Mouse (Mus musculus) ES-Bruce4 (cell line): ENCODE results near the gene Sarm1. TPM values are rescaled to one million over a fixed set of nuclear protein-coding genes. Genes with fewer than 3 reads are reported as not detected.

Experiments used
- H3K27ac ChIP-seq: 2 replicates; pipeline ENCODE4 v1.5.1; 2012; ENCODE audit warnings: low read length, inconsistent platforms; ENCODE audit not compliant: insufficient read depth
- H3K27me3 ChIP-seq: 2 replicates; pipeline ENCODE4 v1.6.1; 2012; ENCODE audit warnings: mild to moderate bottlenecking, low read length, inconsistent platforms; ENCODE audit not compliant: control insufficient read depth, poor library complexity, insufficient read depth, severe bottlenecking
- H3K36me3 ChIP-seq: 2 replicates; pipeline ENCODE4 v1.6.1; 2012; ENCODE audit warnings: inconsistent platforms, mild to moderate bottlenecking, low read length, moderate library complexity; ENCODE audit not compliant: control insufficient read depth, poor library complexity, insufficient read depth, severe bottlenecking
- H3K4me1 ChIP-seq: one replicate; pipeline ENCODE4 v1.8.1; 2011; ENCODE audit warnings: low read length; ENCODE audit not compliant: control insufficient read depth, insufficient read depth
- H3K4me3 ChIP-seq: 2 replicates; pipeline ENCODE4 v1.5.1; 2011; ENCODE audit warnings: low read depth, mild to moderate bottlenecking, low read length
- H3K9ac ChIP-seq: 2 replicates; pipeline ENCODE4 v1.6.1; 2012; ENCODE audit warnings: low read depth, mild to moderate bottlenecking, inconsistent platforms; ENCODE audit not compliant: poor library complexity, severe bottlenecking
- H3K9me3 ChIP-seq: replicated peaks from 2 replicates; pipeline ENCODE4 v1.6.1; 2012; ENCODE audit warnings: mild to moderate bottlenecking, low read length, inconsistent platforms; ENCODE audit not compliant: control insufficient read depth, poor library complexity, insufficient read depth, severe bottlenecking
- CTCF ChIP-seq: IDR thresholded peaks from one replicate; pipeline ENCODE4 v1.8.1; 2011; ENCODE audit warnings: low read depth, low read length
- EP300 ChIP-seq: IDR thresholded peaks from 2 replicates; pipeline ENCODE4 v1.6.1; 2011; ENCODE audit warnings: low read depth, low read length; ENCODE audit not compliant: insufficient read depth
- POLR2A ChIP-seq: IDR thresholded peaks from one replicate; pipeline ENCODE4 v1.8.1; 2011; ENCODE audit warnings: low read length; ENCODE audit not compliant: insufficient read depth
- polyA plus RNA-seq: library from polyadenylated mRNA; stranded (reverse); fragments of >200 nt; gene quantifications from 2 replicates; pipeline ENCODE4 v1.2.4, GENCODE M21; 2011; ENCODE audit warnings: low read depth; ENCODE audit not compliant: missing spikeins, insufficient read depth, insufficient read length

The Sarm1 gene
- polyA plus RNA-seq, 1 experiment, result 2.0 TPM

GRCm38 (mm10) chr11:78515549-78516325, 18.2 kb upstream of the Sarm1 start:
- H3K9me3 ChIP-seq, result no peaks in the 10 kb centered on the region
- no peaks in the 10 kb centered on the region for H3K4me1 ChIP-seq
- TF ChIP-seq POLR2A, result no peak
- TF ChIP-seq CTCF, result peak; percentile 59
- no peak overlapping the region for H3K27ac ChIP-seq
- H3K36me3 ChIP-seq, result peaks cover 49% of the 10 kb centered on the region
- no peaks in the 10 kb centered on the region for H3K27me3 ChIP-seq
- no peak overlapping the region for H3K4me3 ChIP-seq
- no peak overlapping the region for H3K9ac ChIP-seq

DNA sequence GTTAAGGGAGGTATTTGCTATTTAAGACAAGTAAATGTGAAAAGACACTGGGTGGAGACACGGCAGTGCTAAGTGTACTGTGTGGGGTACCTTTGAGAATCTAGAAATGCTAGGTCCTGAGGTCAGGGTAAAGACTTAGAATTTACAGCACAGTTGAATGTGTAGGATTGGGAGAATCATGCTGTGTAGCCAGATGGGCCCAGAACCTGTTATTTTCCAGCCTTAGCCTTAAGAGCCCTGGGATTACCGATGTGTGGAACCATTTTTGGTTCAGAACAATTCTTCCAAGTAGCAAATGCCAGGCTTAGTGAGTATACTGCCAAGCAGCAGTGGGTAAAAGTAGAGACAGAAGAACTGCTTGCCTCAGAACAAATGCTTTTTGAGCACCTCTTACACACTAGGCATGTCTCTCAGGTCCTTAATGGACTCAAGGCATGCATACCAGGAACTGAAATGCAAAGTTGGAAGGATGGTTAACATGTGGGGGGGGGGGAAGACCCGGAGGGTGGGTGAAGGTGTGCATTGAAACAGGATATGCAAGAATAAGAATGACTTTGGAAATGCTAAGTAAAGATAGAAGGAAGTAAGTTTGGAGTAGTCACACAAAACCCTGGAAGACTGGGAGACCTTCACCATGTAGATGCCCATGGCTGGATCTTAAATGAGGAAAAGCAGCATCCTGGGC, 15.7 kb upstream of the Sarm1 start:
- peak overlapping the region; percentile 82 for H3K4me3 ChIP-seq
- no peaks in the 10 kb centered on the region for H3K4me1 ChIP-seq
- H3K27me3 ChIP-seq, result no peaks in the 10 kb centered on the region
- peak overlapping the region; percentile 91 for H3K27ac ChIP-seq
- H3K9me3 ChIP-seq, result no peaks in the 10 kb centered on the region
- peak overlapping the region; percentile 98 for H3K9ac ChIP-seq
- peaks cover 45% of the 10 kb centered on the region for H3K36me3 ChIP-seq
- TF ChIP-seq CTCF (no peak), POLR2A (no peak)

GRCm38 (mm10) chr11:78512025-78512957, 14.7 kb upstream of the Sarm1 start, which contains the start of the genes Tmem199 and Poldip2:
Tmem199 (minus strand) TSS chr11:78512172.
Poldip2 (plus strand) TSS chr11:78512193.
- Histone ChIP-seq H3K9ac (peak within 1 kb of the TSS; percentile 98), H3K4me1 (no peaks in the 10 kb centered on the region), H3K27ac (peak within 1 kb of the TSS; percentile 91), H3K36me3 (peaks cover 50% of the 10 kb centered on the region), H3K27me3 (no peaks in the 10 kb centered on the region), H3K4me3 (peak within 1 kb of the TSS; percentile 97), H3K9me3 (no peaks in the 10 kb centered on the region)
- TF ChIP-seq EP300, result no peak
- peak; percentile 51 for TF ChIP-seq POLR2A

- H3K36me3 ChIP-seq, result peaks cover 48% of the 10 kb centered on the region
- no peaks in the 10 kb centered on the region for H3K27me3 ChIP-seq
- TF ChIP-seq CTCF, result peak; percentile 39
- no peak for TF ChIP-seq POLR2A
- TF ChIP-seq EP300, result no peak
Measured at GRCm38 (mm10) chr11:78509148-78509547, 11.6 kb upstream of the Sarm1 start.

DNA sequence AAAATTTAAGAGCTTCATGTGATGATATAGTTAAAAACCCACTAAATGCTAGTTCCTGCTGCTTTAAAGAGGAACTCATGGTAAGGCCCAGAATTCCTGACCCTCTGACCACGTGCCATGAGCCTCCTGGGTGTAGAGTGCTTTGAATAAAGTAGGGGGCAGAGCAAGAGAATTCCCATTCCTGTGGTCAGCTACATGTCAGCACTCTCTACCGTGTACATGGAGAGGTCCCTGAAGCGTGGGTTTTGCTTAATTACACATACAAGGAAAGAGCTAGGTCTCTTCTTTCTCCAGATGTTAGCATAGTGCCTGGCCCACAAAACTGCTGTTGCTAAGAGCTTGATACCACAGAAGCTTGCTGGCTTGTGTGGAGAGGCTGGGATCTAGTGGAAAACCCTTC, 7.9 kb upstream of the Sarm1 start:
- Histone ChIP-seq H3K36me3 (peaks cover 46% of the 10 kb centered on the region), H3K27ac (no peak overlapping the region)

More at GRCm38 (mm10) chr11:78509148-78509547, 11.6 kb upstream of the Sarm1 start:
- Histone ChIP-seq H3K9ac (no peak overlapping the region), H3K9me3 (no peaks in the 10 kb centered on the region), H3K4me3 (no peak overlapping the region), H3K27ac (no peak overlapping the region), H3K4me1 (no peaks in the 10 kb centered on the region)

More for the DNA sequence above, 7.9 kb upstream of the Sarm1 start:
- no peak for TF ChIP-seq EP300
- no peak for TF ChIP-seq POLR2A
- no peak for TF ChIP-seq CTCF
- H3K4me1 ChIP-seq, result no peaks in the 10 kb centered on the region
- H3K4me3 ChIP-seq, result no peak overlapping the region
- no peak overlapping the region for H3K9ac ChIP-seq
- no peaks in the 10 kb centered on the region for H3K9me3 ChIP-seq
- no peaks in the 10 kb centered on the region for H3K27me3 ChIP-seq
